Mouse (Mus musculus) neural tube, embryonic 10.5 days (tissue): ENCODE measurements at regions not wholly inside any gene's neighbourhood (a gene's known extent, or its start where the extent isn't known, plus 50 kb on each side); places are given as distances from the start of the nearest gene placed in this dataset.

Experiments
- DNase-seq: peaks from one replicate; pipeline ENCODE4 v3.0.0-alpha.2; 2017; ENCODE audit warnings: low spot score; ENCODE audit errors: extremely low spot score

GRCm38 (mm10) chr4:142785386-142785785 is 427.4 kb downstream of the Prdm2 start:
- DNase-seq, result no peak

GRCm38 (mm10) chr4:142776711-142777411 is 435.9 kb downstream of the Prdm2 start:
- peak; percentile 48 for DNase-seq

- DNase-seq, result no peak
These were observed 437.8 kb downstream of the Prdm2 start for GRCm38 (mm10) chr4:142775023-142775422.

GRCm38 (mm10) chr4:142773651-142774151 is 439.1 kb downstream of the Prdm2 start:
- DNase-seq, result peak; percentile 30

GRCm38 (mm10) chr4:142772751-142773455 is 439.9 kb downstream of the Prdm2 start:
- DNase-seq, result peak; percentile 49

GRCm38 (mm10) chr4:142771520-142772150 is 441.2 kb downstream of the Prdm2 start:
- peak; percentile 23 for DNase-seq

- peak; percentile 26 for DNase-seq
These were observed 442.6 kb downstream of the Prdm2 start for GRCm38 (mm10) chr4:142770177-142770576.

- no peak for DNase-seq
These were observed 445.1 kb downstream of the Prdm2 start for GRCm38 (mm10) chr4:142767665-142768064.

GRCm38 (mm10) chr4:142761577-142761976 is 451.2 kb downstream of the Prdm2 start:
- DNase-seq, result no peak

- no peak for DNase-seq
These were observed 454.7 kb downstream of the Prdm2 start for GRCm38 (mm10) chr4:142758102-142758501.

- DNase-seq, result no peak
These were observed 456.5 kb downstream of the Prdm2 start for GRCm38 (mm10) chr4:142756332-142756731.

GRCm38 (mm10) chr4:142749918-142750317 is 462.9 kb downstream of the Prdm2 start:
- no peak for DNase-seq

GRCm38 (mm10) chr4:142723554-142723907 is 484.3 kb upstream of the Kazn start:
- no peak for DNase-seq

- DNase-seq, result no peak
These were observed 483.8 kb upstream of the Kazn start for GRCm38 (mm10) chr4:142722845-142723553.

- no peak for DNase-seq
These were observed 462.4 kb upstream of the Kazn start for GRCm38 (mm10) chr4:142701606-142702005.

GRCm38 (mm10) chr4:142694926-142695325 is 455.7 kb upstream of the Kazn start:
- no peak for DNase-seq

GRCm38 (mm10) chr4:142688241-142688640 is 449.0 kb upstream of the Kazn start:
- DNase-seq, result no peak

- no peak for DNase-seq
These were observed 438.2 kb upstream of the Kazn start for GRCm38 (mm10) chr4:142677426-142677825.

- DNase-seq, result peak; percentile 19
These were observed 435.7 kb upstream of the Kazn start for GRCm38 (mm10) chr4:142674641-142675465.

GRCm38 (mm10) chr4:142671872-142672458 is 432.8 kb upstream of the Kazn start:
- DNase-seq, result no peak
